Mouse (Mus musculus) C2C12 (cell line): Measurements from ENCODE around the gene Prm1.
A peak's percentile ranks its signal among the peaks of the same experiment; 100 is the strongest.

Source experiments
- CEBPB ChIP-seq: IDR thresholded peaks from one replicate; pipeline ENCODE4 v1.6.1; 2011; ENCODE audit warnings: low read depth, mild to moderate bottlenecking, control low read depth, moderate library complexity
- CTCF ChIP-seq: IDR thresholded peaks from one replicate; pipeline ENCODE4 v1.5.1; 2011; ENCODE audit not compliant: control insufficient read depth, insufficient read depth, insufficient read length
- USF1 ChIP-seq: IDR thresholded peaks from one replicate; pipeline ENCODE4 v1.6.1; 2011; ENCODE audit warnings: low read depth, mild to moderate bottlenecking, control low read depth, moderate library complexity

DNA sequence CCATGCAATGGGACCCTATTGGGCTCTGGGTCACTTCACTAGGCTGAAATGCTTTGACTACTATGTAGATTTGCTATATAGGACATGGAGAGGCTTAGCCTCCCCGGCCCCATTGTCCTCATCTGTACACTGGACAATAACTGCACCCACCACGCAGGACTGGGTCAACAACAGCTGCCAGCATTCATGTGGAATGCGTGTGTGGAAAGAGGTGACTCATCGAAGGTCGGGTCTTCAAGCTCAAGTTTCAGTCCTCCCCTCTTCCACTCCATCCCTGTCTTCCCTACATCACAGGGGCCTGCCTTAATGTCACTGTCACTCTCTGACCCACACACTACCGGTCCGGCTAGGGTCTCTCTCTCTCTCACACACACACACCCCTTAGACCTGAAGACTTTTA lies 29.3 kb downstream of the Prm1 start:
- no peak for TF ChIP-seq CTCF
- no peak for TF ChIP-seq USF1
- TF ChIP-seq CEBPB: peak; percentile 67
